Mouse (Mus musculus) heart, adult 9 months (tissue): ENCODE data around the gene Cpne6.

Experiments used
- DNase-seq, 2 experiments: peaks; one replicate each; pipeline ENCODE4 v3.0.0; 2022; ENCODE audit warnings: low spot score in 2 of 2

The Cpne6 gene

DNA sequence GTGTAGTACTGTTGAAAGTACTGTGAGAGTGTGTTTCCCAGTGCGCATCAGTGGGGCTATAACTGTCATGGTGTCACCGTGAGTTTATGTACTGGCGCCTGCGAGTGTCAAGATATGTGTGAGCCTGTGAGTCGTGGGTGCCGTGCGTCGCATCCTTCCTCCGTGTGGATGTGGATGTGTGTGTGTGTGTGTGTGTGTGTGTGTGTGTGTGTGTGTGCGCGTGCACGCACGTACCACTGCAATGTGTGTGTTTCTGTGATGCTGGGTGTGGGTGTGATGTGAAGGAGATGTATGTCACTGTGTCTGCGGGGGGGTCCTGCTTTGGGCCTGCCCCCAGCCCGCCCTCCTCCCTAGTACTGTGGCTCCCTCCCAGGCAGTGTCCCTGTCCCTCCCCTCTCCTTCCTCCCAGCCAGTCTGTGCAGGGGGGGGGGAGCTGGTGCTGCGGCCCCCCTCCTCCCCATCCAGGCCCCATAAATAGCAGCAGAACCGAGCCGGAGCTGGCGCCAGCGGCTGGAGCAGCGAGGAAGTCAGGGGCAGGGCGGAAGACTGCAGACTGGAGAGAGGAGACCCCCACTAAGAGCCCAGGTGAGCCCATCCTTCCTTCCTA is at the start of gene Cpne6:
Gene Cpne6 (plus strand): TSS at position 321 of the 607 bp plus-strand sequence.
- DNase-seq: no peak

DNA sequence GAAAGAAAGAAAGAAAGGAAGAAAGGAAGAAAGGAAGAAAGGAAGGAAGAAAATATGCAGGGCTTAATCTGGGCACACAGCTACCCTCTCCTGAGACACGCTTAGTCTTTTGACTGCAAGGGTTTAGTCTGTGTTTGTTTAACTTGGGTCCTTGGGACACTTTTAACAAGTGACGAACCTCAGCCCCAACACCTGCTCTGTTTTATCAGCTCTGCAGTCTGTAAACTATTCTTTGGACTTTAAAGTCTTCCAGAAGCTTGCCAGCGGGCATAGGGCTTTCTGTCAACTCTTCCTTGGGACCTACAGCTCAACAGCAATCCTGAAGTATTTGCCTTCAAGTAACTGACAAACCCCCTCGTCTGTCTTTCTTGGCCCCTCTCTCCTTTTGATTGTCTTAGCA is 48.5 kb upstream of the Cpne6 start:
- no peak for DNase-seq

DNA sequence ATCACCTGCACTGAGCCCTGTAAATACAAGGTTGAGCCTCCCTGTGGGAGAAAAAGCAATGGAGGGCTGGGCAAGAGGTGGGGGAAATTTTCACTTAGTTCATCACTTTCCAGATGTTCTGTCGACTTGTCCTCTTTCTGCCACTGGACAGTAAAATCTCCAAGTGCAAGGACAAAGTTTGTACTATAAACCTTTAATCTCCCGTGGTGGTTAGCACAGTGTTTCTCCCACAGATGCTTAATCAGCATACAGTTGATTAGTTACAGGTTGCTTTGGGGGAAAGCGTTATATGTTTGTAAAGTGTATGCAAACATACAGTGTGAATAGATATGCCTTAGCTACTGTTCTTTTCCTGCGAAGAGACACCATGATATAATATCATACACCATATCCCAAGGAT is 43.8 kb upstream of the Cpne6 start:
- DNase-seq: no peak

DNA sequence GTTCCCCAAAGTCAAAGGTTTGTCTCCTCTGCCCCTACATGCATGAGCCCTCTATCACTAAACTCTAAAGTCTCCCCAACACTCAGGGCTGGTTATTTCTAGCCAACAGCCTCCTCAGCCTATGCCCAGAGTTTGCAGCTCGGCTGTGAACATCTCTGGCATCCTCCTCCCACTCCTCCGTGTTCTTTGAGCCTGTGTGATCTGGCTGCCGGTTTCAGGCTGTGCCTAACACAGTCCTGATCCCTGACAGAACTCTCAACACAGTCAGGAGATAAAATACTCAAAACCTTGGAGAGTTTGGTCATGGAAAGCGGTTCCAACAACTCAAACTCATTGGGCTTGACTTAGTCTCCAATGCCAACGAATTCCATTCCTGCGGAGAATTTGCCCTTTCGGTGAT is 43.1 kb upstream of the Cpne6 start:
- peak in 1 of 2 experiments; percentile 24 for DNase-seq

DNA sequence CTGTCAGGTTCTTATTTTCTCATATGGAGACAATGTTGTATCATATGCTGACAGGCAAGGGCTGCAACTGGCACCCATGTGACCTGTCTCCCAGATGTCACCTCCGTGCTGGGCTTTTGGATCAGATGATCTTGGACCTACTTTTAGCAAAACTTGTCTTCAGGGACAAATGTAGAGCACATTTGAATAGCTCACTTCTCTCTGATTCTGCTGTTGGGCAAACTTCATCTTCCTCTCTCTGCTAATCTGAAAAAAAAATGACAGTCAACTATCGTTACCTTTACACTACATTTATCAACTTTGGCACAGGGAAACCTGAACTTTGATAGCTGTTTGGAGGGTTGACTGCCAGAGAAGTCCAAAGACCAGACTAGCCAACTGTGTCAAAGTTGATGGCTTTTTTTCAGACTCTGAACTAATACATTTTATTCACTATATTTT is 41.9 kb upstream of the Cpne6 start:
- peak; percentile 41 to 50 for DNase-seq

DNA sequence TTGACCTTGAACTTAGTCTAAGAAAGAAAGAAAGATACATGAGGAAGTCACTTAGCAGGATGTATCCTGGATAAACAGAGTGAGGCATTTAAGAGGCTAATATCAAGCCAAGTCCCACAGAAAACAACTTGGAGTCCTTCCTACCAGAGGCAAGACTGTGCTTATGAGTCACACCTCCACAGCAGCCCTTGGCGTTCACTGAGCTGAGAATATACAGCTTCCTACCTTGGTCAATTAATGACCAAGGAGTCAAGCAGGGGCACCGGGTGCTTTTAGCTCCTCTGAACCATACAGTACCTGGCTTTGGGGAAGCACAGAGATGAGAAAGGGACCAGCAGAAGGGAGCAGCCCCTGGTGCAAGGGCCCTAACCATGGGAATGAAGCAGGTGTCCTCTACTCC is 41.2 kb upstream of the Cpne6 start:
- DNase-seq: no peak

DNA sequence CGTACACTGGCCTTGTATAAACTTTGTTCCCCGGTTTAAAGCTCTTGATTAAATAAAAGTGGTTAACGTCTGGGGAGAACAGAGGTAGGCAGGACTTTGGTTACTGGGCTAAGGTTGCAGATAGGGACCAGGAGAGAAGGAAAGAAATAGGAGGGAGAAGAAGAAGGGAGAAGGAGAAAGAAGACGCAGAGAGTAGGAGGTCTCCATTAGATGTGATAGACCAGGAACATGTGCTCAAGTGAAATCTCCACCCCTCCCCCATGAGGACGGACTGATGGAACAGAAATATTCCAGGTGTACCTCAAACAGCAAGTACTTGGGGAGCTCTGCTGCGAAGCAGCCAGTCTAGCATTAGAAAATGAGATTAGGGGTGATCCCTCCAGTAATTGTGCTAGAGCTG is 40.4 kb upstream of the Cpne6 start:
- no peak for DNase-seq

DNA sequence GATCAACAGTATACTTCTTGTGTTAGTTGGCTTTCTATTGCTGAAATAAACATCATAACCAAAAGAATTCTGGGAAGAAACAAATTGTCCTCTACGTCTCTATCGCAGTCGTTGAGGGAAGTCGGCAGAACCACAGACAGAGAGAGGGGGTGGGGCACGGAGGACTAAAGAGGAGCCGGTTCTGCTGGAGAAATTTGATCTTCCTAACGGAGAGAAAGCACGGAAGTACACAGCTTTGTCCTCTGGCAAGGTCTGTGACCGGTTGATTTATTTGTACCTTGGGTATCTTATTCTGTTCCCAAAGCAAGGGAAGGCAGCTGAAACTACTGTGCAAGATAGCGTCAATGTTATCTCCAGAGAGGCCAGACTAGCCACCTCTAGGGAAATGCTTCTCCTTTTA is 39.4 kb upstream of the Cpne6 start:
- DNase-seq: peak in 1 of 2 experiments; percentile 19

DNA sequence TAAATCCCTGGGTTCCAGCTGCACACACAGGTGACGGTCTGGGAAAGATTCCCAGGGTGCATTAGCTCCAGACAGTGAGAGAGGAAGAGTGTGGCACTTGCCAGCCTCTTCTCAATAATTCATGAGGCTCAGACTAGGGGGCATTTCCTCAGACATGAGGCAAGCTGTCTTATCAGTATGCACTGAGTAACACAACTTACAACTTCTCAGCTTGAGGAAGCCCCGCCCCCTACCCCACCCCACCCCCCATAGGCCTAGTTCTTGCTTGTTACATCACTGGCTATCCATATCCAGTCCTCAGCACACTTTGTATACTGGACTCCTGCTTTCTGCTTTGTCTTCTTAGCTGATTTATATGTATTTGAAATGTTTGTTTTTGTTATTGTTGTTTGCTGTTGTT is 34.6 kb upstream of the Cpne6 start:
- DNase-seq: no peak

DNA sequence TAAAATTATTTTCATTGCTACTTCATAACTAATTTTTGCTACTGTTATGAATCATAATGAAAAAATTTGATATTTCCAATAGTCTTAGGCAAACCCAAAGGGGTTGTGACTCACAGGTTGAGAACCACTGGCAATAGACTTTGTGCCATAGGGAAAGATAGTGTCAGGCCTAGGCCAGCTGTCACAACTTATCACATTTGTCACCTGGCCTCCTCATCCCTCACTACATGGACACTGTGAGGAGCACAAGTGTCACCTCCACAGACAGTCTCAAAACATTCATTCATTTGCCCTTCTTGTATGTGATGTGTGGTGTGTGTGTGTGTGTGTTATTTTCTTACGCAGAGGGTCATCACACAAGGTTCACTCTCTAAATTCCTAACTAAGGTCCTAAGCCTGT is 32.8 kb upstream of the Cpne6 start:
- no peak for DNase-seq

DNA sequence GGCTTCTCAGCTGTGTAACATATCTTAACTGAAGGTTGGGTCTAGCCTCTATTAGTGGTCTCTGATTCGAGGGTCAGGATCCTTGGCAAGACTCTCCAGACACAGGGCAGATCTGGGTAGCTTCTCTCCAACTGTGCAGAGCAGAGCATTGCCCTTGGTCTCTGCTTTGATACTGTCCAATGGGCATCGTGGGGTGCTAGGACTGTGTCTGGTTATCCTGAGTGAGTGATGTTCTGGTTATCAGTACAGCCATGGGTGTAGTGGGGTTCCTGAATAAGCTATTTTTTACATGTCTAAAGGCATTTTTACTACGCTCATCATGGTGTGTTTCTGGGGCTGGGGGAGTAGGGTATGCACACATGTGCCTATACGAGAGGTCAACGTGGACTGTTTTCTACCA is 32.4 kb upstream of the Cpne6 start:
- DNase-seq: no peak

DNA sequence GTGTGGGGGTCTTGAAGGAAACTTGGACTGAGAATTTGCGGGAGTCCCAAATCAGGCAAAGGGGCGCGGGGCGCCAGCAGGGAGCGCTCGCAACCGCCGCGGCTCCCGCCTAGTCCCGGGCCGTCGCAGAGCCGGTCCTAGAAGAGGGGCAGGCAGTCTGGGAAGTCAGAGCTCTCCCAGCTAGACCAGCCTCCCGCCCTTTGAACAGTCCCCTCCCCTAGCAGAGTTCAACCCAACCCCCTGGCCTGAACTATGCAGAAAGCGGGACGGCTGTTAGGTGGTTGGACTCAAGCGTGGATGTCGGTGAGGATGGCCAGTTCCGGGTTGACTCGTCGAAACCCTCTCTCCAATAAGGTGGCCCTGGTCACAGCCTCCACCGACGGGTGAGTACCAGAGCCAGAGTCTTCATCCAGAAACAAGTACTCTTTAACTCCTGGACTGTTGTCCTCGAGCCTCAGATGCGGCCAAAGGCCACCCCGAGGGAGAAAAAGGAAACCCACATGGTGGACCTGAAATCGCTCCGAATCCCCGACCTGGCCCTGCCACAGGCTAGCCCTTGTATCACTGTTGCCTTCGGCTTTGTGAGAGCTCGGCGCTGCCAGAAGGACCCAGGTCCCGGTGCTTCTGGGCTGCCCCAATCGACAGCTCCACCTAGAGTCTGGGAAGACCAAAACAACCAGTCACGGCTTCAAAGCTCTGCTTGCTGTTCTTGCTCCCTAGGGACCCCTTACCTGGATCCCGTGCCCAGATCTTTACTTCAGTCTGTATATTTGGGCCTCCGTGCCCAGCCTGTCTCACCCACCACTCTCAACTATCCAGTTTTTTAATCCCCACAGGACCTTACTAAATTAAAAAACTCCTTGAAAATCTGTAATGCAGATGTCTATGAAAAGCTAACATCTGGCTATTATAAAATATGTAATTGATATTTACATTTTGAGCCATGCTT is 31.3 kb upstream of the Cpne6 start, which contains the start of gene Dhrs4:
Gene Dhrs4 (plus strand): TSS at position 108 of the 949 bp plus-strand sequence.
- DNase-seq: peak; percentile 80 to 85

DNA sequence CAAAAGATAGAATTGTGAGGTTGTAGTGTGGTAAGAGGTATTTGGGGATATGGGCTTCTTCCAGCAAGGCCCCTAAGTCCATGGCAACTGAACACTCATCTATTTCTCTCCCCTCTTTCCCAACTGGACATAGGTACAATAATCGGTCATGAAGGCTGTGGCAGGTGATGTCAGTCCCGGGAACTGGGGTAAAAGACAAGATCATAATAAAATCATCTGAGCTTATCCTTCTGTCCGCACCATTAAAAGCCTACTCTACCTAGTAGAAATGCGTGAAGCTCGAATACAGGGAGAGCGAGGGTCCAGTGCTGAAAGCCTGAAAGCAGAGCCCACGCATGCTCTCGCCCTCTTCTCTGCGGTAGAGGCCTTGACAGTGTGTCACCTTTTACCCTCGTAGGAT is 30.6 kb upstream of the Cpne6 start:
- DNase-seq: no peak

DNA sequence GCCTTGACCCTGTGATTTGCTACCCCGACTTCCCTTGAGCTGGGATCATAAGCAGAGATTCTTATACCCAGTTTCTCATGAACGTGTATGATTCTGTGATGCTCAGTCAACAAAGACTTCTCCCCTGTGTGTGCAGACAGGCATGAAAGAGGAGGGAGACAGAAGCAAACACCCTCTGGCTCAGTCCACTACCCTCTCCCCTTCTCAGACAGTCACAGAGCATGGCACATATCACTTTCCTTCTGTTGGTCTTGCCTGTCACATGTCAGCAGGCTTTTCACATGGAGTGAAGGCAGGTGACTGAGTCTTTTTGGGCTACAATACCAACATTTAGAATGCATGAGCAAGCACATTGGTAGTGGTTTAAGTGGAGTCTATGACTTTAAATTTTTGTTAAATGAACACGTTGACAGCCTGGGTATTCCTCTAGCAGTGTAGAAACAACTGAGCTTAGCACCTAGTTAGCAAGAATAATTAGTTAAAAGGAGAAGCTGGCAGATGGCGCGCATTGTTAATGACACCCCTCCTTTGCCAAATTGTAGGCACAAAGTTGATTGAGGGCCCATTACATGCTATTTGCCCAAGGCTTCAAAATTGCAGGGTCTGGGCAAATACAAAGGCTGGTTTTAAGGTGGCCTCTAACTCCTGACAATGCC is 25.7 kb upstream of the Cpne6 start:
- no peak for DNase-seq

DNA sequence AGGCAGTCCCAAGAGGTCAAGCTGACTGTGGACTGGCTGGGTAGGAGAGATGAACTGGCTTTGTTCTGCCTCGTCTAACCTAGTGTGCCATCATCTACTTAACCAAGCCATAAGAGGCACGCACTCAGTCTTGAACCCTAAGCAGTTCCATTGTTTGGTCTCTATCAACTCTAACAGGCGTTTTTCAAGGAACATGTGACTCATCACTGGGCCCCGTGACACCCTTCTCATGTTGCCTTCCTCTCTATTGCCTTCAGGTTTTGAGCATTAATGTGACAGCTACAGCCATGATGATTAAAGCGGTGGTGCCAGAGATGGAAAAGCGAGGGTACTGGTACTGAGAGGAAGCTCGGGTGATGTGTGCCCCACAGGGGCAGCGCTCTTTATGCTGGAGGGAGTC is 23.4 kb upstream of the Cpne6 start:
- DNase-seq: no peak

DNA sequence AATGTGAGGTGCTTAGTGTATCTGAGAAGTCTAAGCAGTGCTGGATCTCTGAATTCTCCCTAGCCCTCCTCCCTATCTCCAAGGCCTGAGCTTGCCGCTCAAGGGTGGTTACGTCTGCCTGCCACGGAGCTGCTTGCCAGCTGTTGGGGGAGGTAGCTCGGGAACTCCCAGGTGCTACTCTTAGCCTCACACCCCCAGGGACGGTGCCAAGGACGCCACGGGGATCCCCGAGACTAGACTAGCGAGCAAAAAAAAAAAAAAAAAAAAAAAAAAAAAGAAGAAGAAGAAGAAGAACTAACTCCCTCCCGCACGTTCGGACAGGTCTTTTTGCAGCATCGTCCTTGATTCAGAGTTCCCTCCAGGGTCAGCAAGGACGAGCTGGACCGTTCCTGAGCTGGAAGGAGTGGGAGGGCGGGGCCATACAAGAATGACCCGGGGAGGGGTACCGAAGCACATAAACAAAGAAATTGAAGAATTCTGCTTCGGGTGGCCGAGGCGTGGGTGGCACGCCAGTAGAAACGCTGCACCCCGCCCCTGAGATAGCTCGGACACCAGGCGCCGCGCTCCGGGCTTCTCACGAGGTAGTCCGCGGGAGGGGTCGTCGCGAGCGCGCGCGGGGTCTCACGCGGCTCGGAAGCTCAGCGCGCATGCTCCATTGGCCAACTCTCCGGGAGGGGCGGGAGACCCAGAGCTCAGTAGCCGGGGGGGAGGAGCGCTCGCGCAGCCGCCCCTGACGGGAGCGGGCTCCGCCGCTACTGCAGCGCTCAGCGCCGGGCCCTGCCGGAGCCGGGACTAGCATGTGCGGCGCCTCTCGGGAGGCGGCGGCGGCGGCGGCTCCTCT is 19.7 kb upstream of the Cpne6 start, which contains the start of gene Carmil3:
Gene Carmil3 (plus strand): TSS at position 291 of the 841 bp plus-strand sequence.
- peak; percentile 54 to 65 for DNase-seq

DNA sequence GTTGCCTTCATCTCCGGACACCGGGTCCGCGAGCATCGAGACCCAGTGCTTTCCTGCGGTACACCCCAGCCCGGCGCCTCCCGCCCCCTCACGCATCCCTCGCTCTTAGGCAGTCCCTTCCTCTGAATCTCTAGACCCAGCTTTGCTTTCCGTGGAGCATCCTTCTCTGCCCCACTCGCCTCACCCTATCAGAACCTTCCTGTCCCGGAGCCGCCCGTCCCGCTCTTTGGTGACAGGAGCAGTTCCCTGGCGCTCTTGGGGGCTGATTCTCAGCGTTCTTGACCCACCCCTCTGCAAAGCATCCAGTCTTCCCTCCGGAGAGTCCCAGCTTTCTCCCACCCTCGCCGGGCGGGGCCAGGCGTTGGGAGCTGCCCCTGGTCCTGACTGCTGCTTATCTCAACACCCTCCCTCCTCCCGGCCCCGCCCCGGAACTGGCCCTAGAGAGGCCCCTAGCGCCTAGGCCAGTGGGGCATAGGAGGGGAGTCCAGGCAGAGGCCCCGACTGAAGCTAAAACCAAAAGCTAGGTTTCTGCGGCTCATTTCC is 18.9 kb upstream of the Cpne6 start:
- DNase-seq: peak; percentile 54 to 56

DNA sequence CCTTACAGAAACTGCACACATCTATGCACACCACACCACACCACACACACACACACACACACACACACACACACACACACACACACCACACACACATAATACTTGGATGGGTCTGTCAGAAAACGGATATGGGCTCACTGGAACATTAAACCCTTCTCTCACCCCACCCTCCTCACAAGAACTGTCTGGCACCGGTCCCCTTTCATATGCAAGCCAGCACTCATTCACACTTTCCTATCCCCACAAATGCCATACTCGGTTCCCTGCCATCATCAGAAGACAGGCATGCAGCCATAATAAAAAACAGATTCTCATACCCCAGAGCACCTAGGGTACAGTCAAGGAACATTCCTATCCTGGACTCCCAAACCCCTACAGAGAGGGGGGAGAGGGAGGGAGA is 18.1 kb upstream of the Cpne6 start:
- DNase-seq: no peak

DNA sequence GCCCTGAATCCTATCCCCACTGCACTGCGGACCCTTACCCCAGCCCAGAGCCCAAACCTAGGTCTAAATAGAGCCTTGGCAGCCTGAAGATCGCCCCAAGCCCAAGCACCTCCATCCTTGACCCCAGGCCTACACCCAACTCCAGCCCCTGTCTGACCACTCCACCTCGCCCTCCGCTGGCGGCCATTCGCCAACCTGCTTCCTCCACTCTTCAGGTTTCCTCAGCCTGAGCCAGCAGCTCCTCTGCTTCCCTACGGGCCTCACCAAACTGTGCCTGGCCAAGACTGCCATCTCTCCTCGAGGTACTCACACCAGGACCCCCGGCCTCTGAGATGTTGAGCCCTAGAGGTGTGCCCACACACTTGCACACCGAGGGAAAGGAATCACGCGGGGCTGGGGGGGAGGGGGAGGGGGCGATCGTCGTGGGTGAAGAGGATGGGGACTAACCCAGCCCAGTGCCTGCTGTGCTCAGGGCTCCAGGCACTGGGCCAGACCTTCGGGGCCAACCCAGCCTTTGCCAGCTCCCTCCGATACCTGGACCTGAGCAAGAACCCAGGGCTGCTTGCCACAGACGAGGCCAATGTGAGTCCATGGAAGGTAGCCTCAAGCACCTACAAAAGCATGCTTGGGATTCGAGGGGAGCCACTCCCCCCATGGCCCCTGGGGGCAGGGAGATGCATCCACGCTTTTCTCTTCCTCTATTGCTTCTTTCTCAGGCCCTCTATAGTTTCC is 14.6 kb upstream of the Cpne6 start:
- DNase-seq: no peak

DNA sequence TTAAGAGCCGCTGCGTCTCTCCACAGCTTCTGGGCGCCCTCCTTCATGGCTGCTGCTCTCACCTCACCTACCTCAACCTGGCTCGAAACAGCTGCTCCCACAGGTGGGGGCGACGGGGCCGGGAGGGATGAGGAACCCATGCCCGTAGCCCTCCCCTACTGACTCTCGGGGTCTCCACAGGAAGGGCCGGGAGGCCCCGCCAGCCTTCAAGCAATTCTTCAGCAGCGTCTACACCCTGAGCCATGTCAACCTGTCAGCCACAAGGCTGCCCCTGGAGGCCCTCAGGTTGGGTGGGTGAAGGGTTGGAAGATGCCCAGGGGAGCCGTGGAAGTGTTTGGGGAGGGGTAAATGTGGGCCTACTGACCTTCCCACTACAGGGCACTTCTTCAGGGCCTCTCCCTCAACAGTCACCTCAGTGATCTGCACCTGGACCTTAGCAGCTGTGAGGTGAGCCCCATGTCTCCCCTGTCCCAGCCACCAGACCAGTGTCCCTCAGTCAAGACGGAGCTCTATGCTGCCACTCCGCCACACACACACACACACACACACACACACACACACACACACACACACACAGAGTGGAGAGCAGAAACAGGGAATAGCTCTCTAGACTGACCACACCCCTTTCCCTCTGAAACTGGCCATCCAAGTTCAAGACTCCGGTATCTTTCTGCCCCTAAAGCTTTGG is 13.3 kb upstream of the Cpne6 start:
- DNase-seq: no peak
